Mouse (Mus musculus): ENCODE results near the gene 2010003K11Rik.
"Not testable (repeated sequence)": the region's sequence is repeated elsewhere in the genome, so short reads cannot be mapped to it uniquely, and the experiment has no call there.

The 2010003K11Rik gene

GRCm38 (mm10) chr19:4461981-4462380 lies 36.4 kb downstream of the 2010003K11Rik start:
- DNase-seq (ENCODE audit: low spot score): no peak

GRCm38 (mm10) chr19:4456227-4456626 lies 42.2 kb downstream of the 2010003K11Rik start:
- no peak for DNase-seq (ENCODE audit: low spot score)

DNA sequence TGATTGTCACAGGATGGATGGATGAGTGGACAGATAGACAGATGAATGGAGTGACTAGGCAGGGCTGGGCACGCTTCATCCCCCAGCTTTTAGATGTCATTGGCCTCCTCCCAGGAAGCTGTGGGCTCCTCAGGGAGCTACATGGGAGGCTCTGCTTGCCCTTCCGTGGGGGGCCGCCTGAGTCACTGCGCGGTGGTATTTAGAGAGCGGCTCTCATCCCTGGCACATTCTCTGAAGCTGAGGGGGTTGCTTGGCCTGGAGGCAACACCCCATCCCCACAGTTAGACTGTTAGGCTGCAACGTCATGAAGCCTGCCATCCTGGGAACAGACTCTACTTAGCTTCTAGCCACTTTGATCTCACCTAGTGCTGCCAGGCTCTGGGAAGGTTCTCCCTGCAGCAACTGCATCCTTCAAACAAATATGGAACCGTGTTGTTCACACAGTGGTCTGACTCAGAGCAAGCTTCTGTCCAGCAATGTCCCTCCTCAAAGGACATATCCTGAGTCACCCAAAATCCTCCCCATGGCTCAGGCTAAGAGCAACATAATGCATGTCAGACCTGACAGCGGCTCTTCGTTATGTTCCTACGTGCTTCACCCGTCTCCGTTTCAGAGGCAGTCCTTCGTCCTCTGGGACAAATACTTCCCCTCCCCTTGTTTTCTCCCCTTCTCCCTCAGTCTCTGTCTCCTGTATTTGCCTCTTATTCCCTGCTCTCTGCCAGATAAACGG lies 43.1 kb downstream of the 2010003K11Rik start:
- DNase-seq (ENCODE audit: low spot score): no peak

DNA sequence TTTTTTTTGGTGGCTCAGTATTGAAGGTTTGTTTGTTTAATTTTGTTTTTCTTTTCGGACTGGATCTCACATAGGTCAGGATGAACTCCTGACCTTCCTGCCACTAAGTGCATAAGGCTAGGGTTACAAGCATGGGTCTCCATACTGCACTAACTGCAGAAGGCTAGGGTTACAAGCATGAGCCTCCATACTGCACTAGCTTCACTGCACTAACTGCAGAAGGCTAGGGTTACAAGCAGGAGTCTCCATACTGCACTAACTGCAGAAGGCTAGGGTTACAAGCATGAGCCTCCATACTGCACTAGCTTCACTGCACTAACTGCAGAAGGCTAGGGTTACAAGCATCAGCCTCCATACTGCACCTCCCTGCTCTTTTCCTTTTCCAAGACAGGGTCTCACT lies 44.3 kb downstream of the 2010003K11Rik start:
- DNase-seq (ENCODE audit: low spot score): not testable (repeated sequence)

DNA sequence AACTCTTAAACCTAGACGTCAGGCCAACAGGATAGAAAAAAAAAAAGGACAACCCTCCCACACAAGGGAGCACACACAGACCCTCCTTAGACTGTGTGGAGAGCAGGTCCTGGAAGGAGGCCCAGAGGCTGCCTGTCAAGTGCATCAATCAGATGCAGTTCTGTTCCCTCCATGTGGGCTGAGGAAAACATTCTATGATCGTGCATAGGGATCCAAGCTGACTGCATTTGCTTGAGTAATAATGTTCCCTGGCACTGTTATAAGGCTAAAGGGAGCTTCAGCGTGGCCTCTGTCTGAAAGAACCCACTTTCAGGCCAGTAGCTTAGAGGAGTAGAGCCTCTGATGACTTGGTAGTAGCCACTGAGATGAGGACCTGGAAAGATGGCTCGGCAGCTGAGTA lies 45.9 kb downstream of the 2010003K11Rik start:
- DNase-seq (ENCODE audit: low spot score): no peak

DNA sequence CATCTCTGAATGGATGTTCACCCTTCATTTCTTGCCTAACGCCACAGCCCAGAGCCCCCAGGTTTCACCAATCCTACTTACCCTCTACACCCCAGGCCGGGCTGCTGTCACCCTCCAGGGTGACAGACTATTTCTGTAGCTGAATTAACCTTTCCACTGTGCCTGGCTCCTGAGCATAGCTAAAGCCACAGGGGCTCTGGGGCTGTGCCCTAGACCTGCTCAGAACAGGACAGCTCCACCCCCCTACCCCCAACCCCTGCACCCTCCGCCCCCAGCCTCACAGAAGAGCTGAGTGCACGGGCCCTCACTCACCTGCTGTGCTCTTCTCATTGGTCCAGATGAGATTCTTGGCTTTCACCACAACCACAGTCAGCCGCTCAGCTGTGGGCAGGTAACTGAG lies 46.4 kb downstream of the 2010003K11Rik start:
- DNase-seq (ENCODE audit: low spot score): no peak

GRCm38 (mm10) chr19:4451098-4451497 lies 47.3 kb downstream of the 2010003K11Rik start:
- no peak for DNase-seq (ENCODE audit: low spot score)

- DNase-seq (ENCODE audit: low spot score): no peak
These were observed 47.7 kb downstream of the 2010003K11Rik start for GRCm38 (mm10) chr19:4450666-4451065.

- no peak for DNase-seq (ENCODE audit: low spot score)
These were observed 49.2 kb downstream of the 2010003K11Rik start for GRCm38 (mm10) chr19:4449230-4449629.

DNA sequence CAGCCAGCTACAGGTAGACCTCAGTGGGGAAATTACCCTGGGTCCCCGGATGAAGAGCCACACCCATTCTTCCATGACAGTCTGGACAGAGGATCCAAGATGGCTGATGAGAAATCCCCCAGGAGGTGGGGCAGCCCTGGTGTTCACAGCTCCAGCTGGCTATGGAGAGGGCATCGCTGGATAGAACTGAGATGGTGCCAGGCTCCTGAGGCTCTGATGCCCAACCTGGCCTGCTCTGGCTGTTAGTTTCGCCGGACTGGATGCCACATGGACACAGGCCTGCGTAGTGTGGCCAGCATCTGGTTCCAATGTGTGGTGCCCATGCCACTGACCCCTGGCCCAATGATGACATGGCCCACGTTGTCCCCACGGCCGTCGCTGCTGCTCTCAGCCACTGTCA lies 50.9 kb downstream of the 2010003K11Rik start:
- DNase-seq (ENCODE audit: low spot score): no peak

Data from ovary, adult 18-20 months (tissue).